Mouse (Mus musculus): ENCODE measurements around the gene Gucy1b2. TPM values are rescaled to one million over a fixed set of nuclear protein-coding genes. Genes with fewer than 3 reads are reported as not detected.

The Gucy1b2 gene
- polyA plus RNA-seq, 1 experiment = not detected

GRCm38 (mm10) chr14:62361263-62361980 lies 94.7 kb downstream of the Gucy1b2 start:
- H3K36me3 ChIP-seq (ENCODE audit: control insufficient read depth) = peaks cover 79% of the 10 kb centered on the region
- no peaks in the 10 kb centered on the region for H3K9me3 ChIP-seq (ENCODE audit: control insufficient read depth, low read length)
- H3K4me3 ChIP-seq (replicated peaks) = no peak overlapping the region
- TF ChIP-seq TAL1 (IDR thresholded peaks at IDR 0.05; ENCODE audit: low read length) (no peak), GATA1 (IDR thresholded peaks at IDR 0.05; ENCODE audit: low read length) (no peak)
- H3K4me1 ChIP-seq (ENCODE audit: control insufficient read depth) = no peaks in the 10 kb centered on the region
- no peaks in the 10 kb centered on the region for H3K27me3 ChIP-seq (ENCODE audit: control insufficient read depth)

GRCm38 (mm10) chr14:62355201-62355600 lies 100.9 kb downstream of the Gucy1b2 start:
- peaks cover 65% of the 10 kb centered on the region for H3K36me3 ChIP-seq (ENCODE audit: control insufficient read depth)
- H3K4me1 ChIP-seq (ENCODE audit: control insufficient read depth) = no peaks in the 10 kb centered on the region
- H3K9me3 ChIP-seq (ENCODE audit: control insufficient read depth, low read length) = no peaks in the 10 kb centered on the region
- no peak overlapping the region for H3K4me3 ChIP-seq (replicated peaks)
- TF ChIP-seq TAL1 (IDR thresholded peaks at IDR 0.05; ENCODE audit: low read length) = no peak
- TF ChIP-seq GATA1 (IDR thresholded peaks at IDR 0.05; ENCODE audit: low read length) = no peak
- no peaks in the 10 kb centered on the region for H3K27me3 ChIP-seq (ENCODE audit: control insufficient read depth)

DNA sequence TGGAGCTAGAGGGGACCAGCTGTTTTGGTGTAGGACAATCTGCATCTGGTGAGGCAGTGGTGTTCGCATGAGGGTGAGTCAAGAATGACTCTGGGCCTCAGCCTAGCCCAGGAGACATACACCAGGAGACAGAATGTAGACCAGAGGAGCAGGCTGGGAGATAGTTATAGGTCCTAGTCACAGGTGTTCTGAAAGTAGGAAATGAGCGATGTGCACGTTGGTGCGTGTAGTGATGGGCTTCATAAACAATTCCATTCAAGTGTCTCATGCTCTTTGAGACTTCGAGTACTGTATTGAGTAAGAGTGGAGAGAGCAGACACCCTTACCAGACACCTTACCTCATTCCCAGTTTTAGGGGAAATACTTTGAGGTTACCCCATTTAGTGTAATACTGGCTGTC lies 102.3 kb downstream of the Gucy1b2 start:
- no peaks in the 10 kb centered on the region for H3K27me3 ChIP-seq (ENCODE audit: control insufficient read depth)
- no peak for TF ChIP-seq TAL1 (IDR thresholded peaks at IDR 0.05; ENCODE audit: low read length)
- peaks cover 65% of the 10 kb centered on the region for H3K36me3 ChIP-seq (ENCODE audit: control insufficient read depth)
- no peak overlapping the region for H3K4me3 ChIP-seq (replicated peaks)
- H3K9me3 ChIP-seq (ENCODE audit: control insufficient read depth, low read length) = no peaks in the 10 kb centered on the region
- no peaks in the 10 kb centered on the region for H3K4me1 ChIP-seq (ENCODE audit: control insufficient read depth)

- Histone ChIP-seq H3K4me3 (replicated peaks) (no peak overlapping the region), H3K27me3 (ENCODE audit: control insufficient read depth) (no peaks in the 10 kb centered on the region), H3K4me1 (ENCODE audit: control insufficient read depth) (no peaks in the 10 kb centered on the region), H3K36me3 (ENCODE audit: control insufficient read depth) (peaks cover 66% of the 10 kb centered on the region), H3K9me3 (ENCODE audit: control insufficient read depth, low read length) (no peaks in the 10 kb centered on the region)
- TF ChIP-seq TAL1 (IDR thresholded peaks at IDR 0.05; ENCODE audit: low read length) (no peak), GATA1 (IDR thresholded peaks at IDR 0.05; ENCODE audit: low read length) (no peak)
Measured at GRCm38 (mm10) chr14:62353372-62353771, 102.7 kb downstream of the Gucy1b2 start.

DNA sequence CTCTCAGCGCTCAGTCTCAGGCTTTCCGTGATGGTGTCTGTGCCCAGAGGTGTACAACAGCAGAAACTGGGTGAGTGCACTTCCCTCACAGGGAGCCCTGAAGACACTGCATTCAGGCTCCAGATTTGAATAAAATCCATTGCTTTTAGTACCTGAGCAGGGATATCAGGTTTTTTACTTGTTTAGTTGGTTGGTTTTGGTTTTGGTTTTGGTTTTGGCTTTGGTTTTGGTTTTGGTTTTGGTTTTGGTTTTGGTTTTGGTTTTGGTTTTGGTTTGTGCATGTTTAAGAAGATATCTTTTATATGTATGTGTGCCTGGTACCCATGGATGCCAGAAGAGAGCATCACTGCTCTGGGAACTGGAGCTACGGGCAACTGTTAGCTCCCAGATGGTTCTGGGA lies 105.2 kb downstream of the Gucy1b2 start:
- Histone ChIP-seq H3K36me3 (ENCODE audit: control insufficient read depth) (peaks cover 85% of the 10 kb centered on the region), H3K9me3 (ENCODE audit: control insufficient read depth, low read length) (no peaks in the 10 kb centered on the region), H3K27me3 (ENCODE audit: control insufficient read depth) (no peaks in the 10 kb centered on the region), H3K4me1 (ENCODE audit: control insufficient read depth) (no peaks in the 10 kb centered on the region), H3K4me3 (replicated peaks) (no peak overlapping the region)
- TF ChIP-seq TAL1 (IDR thresholded peaks at IDR 0.05; ENCODE audit: low read length) (no peak), GATA1 (IDR thresholded peaks at IDR 0.05; ENCODE audit: low read length) (no peak)

DNA sequence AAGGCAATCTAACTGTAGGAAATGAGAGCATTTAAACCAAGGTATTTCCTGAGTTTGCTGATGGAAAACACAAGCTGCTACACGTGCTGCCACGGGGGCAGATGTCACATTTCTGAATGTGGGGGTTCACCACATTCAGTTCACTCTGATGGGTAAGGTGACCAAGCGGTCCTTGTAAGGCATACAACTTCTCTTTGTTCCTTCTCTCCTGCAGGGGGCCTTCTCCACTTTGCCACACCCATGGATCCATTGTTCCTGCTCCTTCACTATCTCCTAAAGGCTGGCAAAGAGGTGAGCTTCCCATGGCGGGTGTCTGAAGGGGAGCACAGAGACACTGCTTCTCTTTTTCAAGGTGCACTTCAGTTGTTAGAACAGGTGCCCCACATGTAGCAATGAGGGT lies 105.9 kb downstream of the Gucy1b2 start:
- Histone ChIP-seq H3K27me3 (ENCODE audit: control insufficient read depth) (no peaks in the 10 kb centered on the region), H3K9me3 (ENCODE audit: control insufficient read depth, low read length) (no peaks in the 10 kb centered on the region), H3K36me3 (ENCODE audit: control insufficient read depth) (peaks cover 83% of the 10 kb centered on the region), H3K4me1 (ENCODE audit: control insufficient read depth) (peaks cover 1% of the 10 kb centered on the region; the same call in 1 of the 2 replicates), H3K4me3 (replicated peaks) (no peak overlapping the region)
- TF ChIP-seq TAL1 (IDR thresholded peaks at IDR 0.05; ENCODE audit: low read length) (no peak), GATA1 (IDR thresholded peaks at IDR 0.05; ENCODE audit: low read length) (no peak)

GRCm38 (mm10) chr14:62349786-62350185 lies 106.3 kb downstream of the Gucy1b2 start:
- Histone ChIP-seq H3K9me3 (ENCODE audit: control insufficient read depth, low read length) (no peaks in the 10 kb centered on the region), H3K27me3 (ENCODE audit: control insufficient read depth) (no peaks in the 10 kb centered on the region), H3K4me1 (ENCODE audit: control insufficient read depth) (peaks cover 4% of the 10 kb centered on the region), H3K36me3 (ENCODE audit: control insufficient read depth) (peaks cover 87% of the 10 kb centered on the region), H3K4me3 (replicated peaks) (no peak overlapping the region)
- no peak for TF ChIP-seq GATA1 (IDR thresholded peaks at IDR 0.05; ENCODE audit: low read length)
- TF ChIP-seq TAL1 (IDR thresholded peaks at IDR 0.05; ENCODE audit: low read length) = no peak

- no peak for TF ChIP-seq TAL1 (IDR thresholded peaks at IDR 0.05; ENCODE audit: low read length)
- no peak for TF ChIP-seq GATA1 (IDR thresholded peaks at IDR 0.05; ENCODE audit: low read length)
- H3K4me1 ChIP-seq (ENCODE audit: control insufficient read depth) = peaks cover 24% of the 10 kb centered on the region
Measured at GRCm38 (mm10) chr14:62347103-62347502, 109.0 kb downstream of the Gucy1b2 start.

DNA sequence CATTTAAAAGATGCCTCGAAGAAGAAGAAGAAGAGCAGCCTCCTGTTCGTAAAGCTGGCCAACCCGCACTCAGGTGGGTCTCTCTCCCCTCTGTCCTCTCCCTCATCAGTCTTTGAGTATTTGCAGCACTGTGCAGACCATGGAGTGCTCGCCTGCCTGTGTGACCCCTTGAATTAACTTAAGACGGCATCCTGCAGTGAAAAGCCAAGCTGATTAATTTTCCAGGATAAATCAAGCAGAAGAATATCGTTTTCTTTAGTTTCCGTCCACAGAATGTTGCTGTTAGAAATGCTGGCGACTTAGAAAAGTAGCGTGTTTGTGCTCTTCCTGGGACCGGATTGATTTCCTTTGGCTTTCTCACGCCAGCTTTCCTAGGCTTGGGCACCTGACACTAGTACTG lies 109.5 kb downstream of the Gucy1b2 start:
- no peak for TF ChIP-seq TAL1 (IDR thresholded peaks at IDR 0.05; ENCODE audit: low read length)
- TF ChIP-seq GATA1 (IDR thresholded peaks at IDR 0.05; ENCODE audit: low read length) = no peak
- peaks cover 28% of the 10 kb centered on the region for H3K4me1 ChIP-seq (ENCODE audit: control insufficient read depth)
- H3K27me3 ChIP-seq (ENCODE audit: control insufficient read depth) = no peaks in the 10 kb centered on the region
- no peak overlapping the region for H3K4me3 ChIP-seq (replicated peaks)
- H3K36me3 ChIP-seq (ENCODE audit: control insufficient read depth) = peaks cover 66% of the 10 kb centered on the region
- no peaks in the 10 kb centered on the region for H3K9me3 ChIP-seq (ENCODE audit: control insufficient read depth, low read length)

More at GRCm38 (mm10) chr14:62347103-62347502, 109.0 kb downstream of the Gucy1b2 start:
- H3K9me3 ChIP-seq (ENCODE audit: control insufficient read depth, low read length) = no peaks in the 10 kb centered on the region
- no peaks in the 10 kb centered on the region for H3K27me3 ChIP-seq (ENCODE audit: control insufficient read depth)
- peaks cover 68% of the 10 kb centered on the region for H3K36me3 ChIP-seq (ENCODE audit: control insufficient read depth)
- no peak overlapping the region for H3K4me3 ChIP-seq (replicated peaks)

Other genes starting within 250 kb of the Gucy1b2 start
- 2.6 and 3.8 TPM in 2 replicates for gene Rnaseh2b, start 163.7 kb downstream of the Gucy1b2 start, polyA plus RNA-seq (2012)
- not detected in 2 replicates for gene Dleu7, start 163.2 kb downstream of the Gucy1b2 start, polyA plus RNA-seq (2012)
- gene Fam124a, start 99.4 kb upstream of the Gucy1b2 start, polyA plus RNA-seq (2012) = 0.41 TPM in 1 of 2 replicates, not detected in the other
- not detected in 2 replicates for gene Gm4131, start 110.6 kb upstream of the Gucy1b2 start, polyA plus RNA-seq (2012)
- gene Serpine3, start 207.4 kb upstream of the Gucy1b2 start, polyA plus RNA-seq (2012) = not detected in 2 replicates

Data from erythroblast, embryonic 14.5 days (primary cell).